Mouse (Mus musculus) stomach, postnatal 0 days (tissue): ENCODE results near the gene Paqr9. TPM values are rescaled to one million over a fixed set of nuclear protein-coding genes. Genes with fewer than 3 reads are reported as not detected.

ENCODE experiments used
- ATAC-seq: fragments of 200-750 bp; cut with Nextera tagmentation; 2 replicates; pipeline ENCODE4 v1.8.0; 2017; ENCODE audit not compliant: low FRiP score, low TSS enrichment
- DNase-seq: peaks from one replicate; pipeline ENCODE4 v3.0.0-alpha.2; 2016; ENCODE audit warnings: low spot score
- H3K27ac ChIP-seq: fragments of 300-500 bp; sonication (generic); replicated peaks from 2 replicates; pipeline ENCODE4 v1.5.1; 2014; ENCODE audit warnings: mild to moderate bottlenecking, control low read depth
- H3K27me3 ChIP-seq: fragments of 300-500 bp; sonication (generic); 2 replicates; pipeline ENCODE4 v1.6.1; 2014; ENCODE audit warnings: low read length; ENCODE audit not compliant: control insufficient read depth, insufficient read depth
- H3K36me3 ChIP-seq: fragments of 300-500 bp; sonication (generic); 2 replicates; pipeline ENCODE4 v1.6.1; 2014; ENCODE audit warnings: low read length, mixed read lengths; ENCODE audit not compliant: control insufficient read depth, insufficient read depth
- H3K4me1 ChIP-seq: fragments of 300-500 bp; sonication (generic); replicated peaks from 2 replicates; pipeline ENCODE4 v1.6.1; 2014; ENCODE audit warnings: antibody characterized with exemption; ENCODE audit not compliant: control insufficient read depth, insufficient read depth
- H3K4me2 ChIP-seq: fragments of 300-500 bp; sonication (generic); replicated peaks from 2 replicates; pipeline ENCODE4 v1.6.1; 2014; ENCODE audit warnings: low read depth, mild to moderate bottlenecking, control low read depth, moderate library complexity
- H3K4me3 ChIP-seq: fragments of 300-500 bp; sonication (generic); 2 replicates; pipeline ENCODE4 v1.5.1; 2014; ENCODE audit warnings: low read depth, low read length, control low read depth
- H3K9ac ChIP-seq: fragments of 300-500 bp; sonication (generic); 2 replicates; pipeline ENCODE4 v1.6.1; 2014; ENCODE audit warnings: mild to moderate bottlenecking, low read length, control low read depth, mixed read lengths
- H3K9me3 ChIP-seq: fragments of 300-500 bp; sonication (generic); 2 replicates; pipeline ENCODE4 v1.6.1; 2016; ENCODE audit warnings: low read length; ENCODE audit not compliant: control insufficient read depth
- CTCF ChIP-seq: IDR thresholded peaks from 2 replicates; pipeline ENCODE4 v1.5.1; 2016; ENCODE audit warnings: antibody characterized with exemption, low read depth, mild to moderate bottlenecking, moderate library complexity
- EP300 ChIP-seq: optimal IDR thresholded peaks from 2 replicates; pipeline ENCODE3; 2016; ENCODE audit warnings: antibody characterized with exemption
- WGBS: fragments of 180-500 bp; shearing (Covaris S2); extraction: QIAGEN DNeasy Blood & Tissue Kit; methylation state at CpG from one replicate; pipeline ENCODE4 v1.1.7; 2014; 5-methylcytosine and 5-hydroxymethylcytosine counted together
- polyA plus RNA-seq: library from polyadenylated mRNA; unstranded; fragments of >200 nt; fragmentation: Nextera tagmentation; extraction: Ambion mirVana; gene quantifications from 2 replicates; pipeline ENCODE4 v1.2.1, GENCODE M21; 2015

Paqr9 gene
- polyA plus RNA-seq, 1 experiment from 2014 or later = 0.11 TPM

- H3K27ac ChIP-seq = no peak overlapping the region
- H3K4me2 ChIP-seq = no peak overlapping the region
- no peak for DNase-seq
- H3K4me3 ChIP-seq = no peak overlapping the region
- no peaks in the 10 kb centered on the region for H3K27me3 ChIP-seq
- H3K9me3 ChIP-seq = no peaks in the 10 kb centered on the region
- H3K9ac ChIP-seq = no peak overlapping the region
- H3K36me3 ChIP-seq = no peaks in the 10 kb centered on the region
- no peaks in the 10 kb centered on the region for H3K4me1 ChIP-seq
- ATAC-seq = no peak
- WGBS = 51% methylated on average over 9 of the region's 9 CpGs
- TF ChIP-seq CTCF (no peak), EP300 (no peak)
Observed at GRCm38 (mm10) chr9:95550856-95551774, 8.3 kb upstream of the Paqr9 start.

- H3K4me3 ChIP-seq = no peak overlapping the region
- peaks cover 5% of the 10 kb centered on the region; the same call in 1 of the 2 replicates for H3K27me3 ChIP-seq
- H3K4me2 ChIP-seq = no peak overlapping the region
- DNase-seq = no peak
- H3K9ac ChIP-seq = no peak overlapping the region
- no peak for ATAC-seq
- 59% methylated on average over 10 of the region's 10 CpGs for WGBS
- no peaks in the 10 kb centered on the region for H3K36me3 ChIP-seq
- H3K27ac ChIP-seq = no peak overlapping the region
- TF ChIP-seq CTCF (no peak), EP300 (no peak)
- H3K4me1 ChIP-seq = no peaks in the 10 kb centered on the region
- no peaks in the 10 kb centered on the region for H3K9me3 ChIP-seq
Observed at GRCm38 (mm10) chr9:95552175-95552705, 7.2 kb upstream of the Paqr9 start.

- no peak for ATAC-seq
- Histone ChIP-seq H3K9ac (no peak overlapping the region), H3K4me2 (no peak overlapping the region), H3K4me3 (no peak overlapping the region), H3K9me3 (no peaks in the 10 kb centered on the region), H3K27ac (no peak overlapping the region), H3K4me1 (no peaks in the 10 kb centered on the region), H3K27me3 (peaks cover 12% of the 10 kb centered on the region; the same call in 1 of the 2 replicates), H3K36me3 (no peaks in the 10 kb centered on the region)
- TF ChIP-seq CTCF (no peak), EP300 (no peak)
- WGBS = 70% methylated on average over 18 of the region's 18 CpGs
- DNase-seq = no peak
Observed at GRCm38 (mm10) chr9:95554231-95555221, 4.9 kb upstream of the Paqr9 start.

GRCm38 (mm10) chr9:95555233-95555740, 4.2 kb upstream of the Paqr9 start:
- peaks cover 18% of the 10 kb centered on the region for H3K27me3 ChIP-seq
- no peak overlapping the region for H3K27ac ChIP-seq
- H3K4me2 ChIP-seq = no peak overlapping the region
- ATAC-seq (no peak), DNase-seq (no peak)
- no peak overlapping the region for H3K4me3 ChIP-seq
- H3K36me3 ChIP-seq = no peaks in the 10 kb centered on the region
- TF ChIP-seq CTCF (no peak), EP300 (no peak)
- 67% methylated on average over 5 of the region's 5 CpGs for WGBS
- no peak overlapping the region for H3K9ac ChIP-seq
- no peaks in the 10 kb centered on the region for H3K4me1 ChIP-seq
- no peaks in the 10 kb centered on the region for H3K9me3 ChIP-seq

GRCm38 (mm10) chr9:95556067-95556512, 3.4 kb upstream of the Paqr9 start:
- H3K4me1 ChIP-seq = no peaks in the 10 kb centered on the region
- no peak overlapping the region for H3K4me3 ChIP-seq
- no peak for ATAC-seq
- 85% methylated on average over 4 of the region's 4 CpGs for WGBS
- H3K4me2 ChIP-seq = no peak overlapping the region
- TF ChIP-seq CTCF = no peak
- H3K27ac ChIP-seq = no peak overlapping the region
- no peaks in the 10 kb centered on the region for H3K36me3 ChIP-seq
- peaks cover 24% of the 10 kb centered on the region for H3K27me3 ChIP-seq
- H3K9me3 ChIP-seq = no peaks in the 10 kb centered on the region
- DNase-seq = no peak
- H3K9ac ChIP-seq = no peak overlapping the region
